Mouse (Mus musculus) ES-Bruce4 (cell line): ENCODE data around the gene Spata31d1d.

ENCODE experiments used
- CTCF ChIP-seq: IDR thresholded peaks from one replicate; pipeline ENCODE4 v1.8.1; 2011; ENCODE audit warnings: low read depth, low read length
- EP300 ChIP-seq: IDR thresholded peaks from 2 replicates; pipeline ENCODE4 v1.6.1; 2011; ENCODE audit warnings: low read depth, low read length; ENCODE audit not compliant: insufficient read depth
- POLR2A ChIP-seq: IDR thresholded peaks from one replicate; pipeline ENCODE4 v1.8.1; 2011; ENCODE audit warnings: low read length; ENCODE audit not compliant: insufficient read depth

- no peak for TF ChIP-seq CTCF
- TF ChIP-seq EP300 = 0 out of 2 replicates have a peak, but pooled peaks have one; percentile 32
- peak; percentile 44 for TF ChIP-seq POLR2A
Measured at GRCm38 (mm10) chr13:59769296-59770163, 38.0 kb upstream of the Spata31d1d start, which contains the start of gene Isca1.
